ENCODE assay signal across 8 mouse cellular contexts in genomic region chr9:103110727-103111501, GRCm38 (mm10). TPM values are rescaled to one million over a fixed set of nuclear protein-coding genes. Genes with fewer than 3 reads are reported as not detected.
DNase-seq lines count a peak whose midpoint lies in the region; ATAC-seq lines count a peak whose summit lies in the region.

No protein-coding gene starts in this region.

- H3K9ac ChIP-seq in lung, embryonic 15.5 days = peak overlapping the region; percentile 65
- peak overlapping the region; percentile 77 for H3K9ac ChIP-seq in stomach, embryonic 16.5 days (ENCODE audit: low read length)

- H3K27ac ChIP-seq in lung, embryonic 15.5 days = no peak overlapping the region
- no peak overlapping the region for H3K27ac ChIP-seq in stomach, embryonic 16.5 days (ENCODE audit: low read length)

- H3K36me3 ChIP-seq in lung, embryonic 15.5 days = no peaks in the 10 kb centered on the region
- no peaks in the 10 kb centered on the region for H3K36me3 ChIP-seq in stomach, embryonic 16.5 days (ENCODE audit: control insufficient read depth, insufficient read depth, low read length)

- peaks cover 60% of the 10 kb centered on the region for H3K27me3 ChIP-seq in lung, embryonic 15.5 days
- peaks cover 37% of the 10 kb centered on the region for H3K27me3 ChIP-seq in stomach, embryonic 16.5 days (ENCODE audit: control insufficient read depth, insufficient read depth, low read length)

- 12% methylated on average over 18 of the region's 18 CpGs for WGBS in lung, embryonic 15.5 days
- 14% methylated on average over 18 of the region's 18 CpGs for WGBS in stomach, embryonic 16.5 days

- H3K4me1 ChIP-seq in lung, embryonic 15.5 days = peaks cover 35% of the 10 kb centered on the region
- H3K4me1 ChIP-seq in stomach, embryonic 16.5 days (ENCODE audit: control insufficient read depth, insufficient read depth, low read length) = peaks cover 11% of the 10 kb centered on the region

- no peaks in the 10 kb centered on the region for H3K9me3 ChIP-seq in lung, embryonic 15.5 days
- H3K9me3 ChIP-seq in stomach, embryonic 16.5 days (replicated peaks; ENCODE audit: control insufficient read depth, low read length) = no peaks in the 10 kb centered on the region

- peak overlapping the region; percentile 73 for H3K4me3 ChIP-seq in lung, embryonic 15.5 days
- H3K4me3 ChIP-seq in stomach, embryonic 16.5 days (replicated peaks; ENCODE audit: low read length) = peak overlapping the region; percentile 61

- peak overlapping the region; percentile 99 for H3K4me2 ChIP-seq in lung, embryonic 15.5 days
- peak overlapping the region; percentile 94 for H3K4me2 ChIP-seq in stomach, embryonic 16.5 days (ENCODE audit: low read depth, low read length)

- peak; percentile 50; the same call in 1 of the 2 replicates for ATAC-seq in cerebellum, adult (ENCODE audit: insufficient number of reproducible peaks, low FRiP score, low TSS enrichment)
- ATAC-seq in lung, embryonic 15.5 days (ENCODE audit: borderline replicate concordance, extremely low read depth, low FRiP score, low TSS enrichment) = no peak; the same call in 1 of the 2 replicates
- no peak for ATAC-seq in stomach, embryonic 16.5 days (ENCODE audit: insufficient read depth, low FRiP score)

- no peak for DNase-seq in cerebellum, adult 9-11 months
- peak; percentile 21 for DNase-seq in thymus, postnatal 0 days (ENCODE audit: low spot score)
- DNase-seq in thymus, postnatal 25 days = no peak
- no peak for DNase-seq in left cerebral cortex, adult 9 months (ENCODE audit: low spot score in 2 of 2)
- no peak for DNase-seq in ovary, postnatal 14 days (ENCODE audit: low spot score)

RNA-seq across cellular contexts. Expression of gene Rab6b, which starts 0.7 kb away (rescaled TPM):
- polyA plus RNA-seq in thymus, postnatal 0 days (2015; fragmentation: Nextera tagmentation; extraction: Ambion mirVana) = 4.3 and 5.3 TPM in 2 replicates
- 3.8 and 4.3 TPM in 2 replicates for polyA plus RNA-seq in lung, embryonic 15.5 days (2015; fragmentation: Nextera tagmentation; extraction: Ambion mirVana)
- 5.5 and 6.1 TPM in 2 replicates for polyA plus RNA-seq in stomach, embryonic 16.5 days (2015; fragmentation: Nextera tagmentation; extraction: Ambion mirVana)
